Mouse (Mus musculus) adrenal gland, postnatal 14 days (tissue): ENCODE data around the gene Zfp27. TPM values are rescaled to one million over a fixed set of nuclear protein-coding genes. Genes with fewer than 3 reads are reported as not detected.

ENCODE experiments used
- DNase-seq: peaks from one replicate; pipeline ENCODE4 v3.0.0; 2021; ENCODE audit warnings: mixed read lengths
- long read RNA-seq, 2 experiments: library from polyadenylated mRNA; stranded (forward); transcript quantifications; one replicate each; pipeline ENCODE4 v2.0.0; 2021
- total RNA-seq: library from RNA; stranded (reverse); gene quantifications from 2 replicates; pipeline ENCODE4 v1.2.3, GENCODE M21; 2021

Zfp27 gene
- 11.9 and 12.2 TPM in 2 replicates for total RNA-seq
- long read RNA-seq, experiment 1, transcript Zfp27-201 (5 exons, 3,150 nt): major isoform, 5 of 14 reads
- long read RNA-seq, experiment 1, partial matches to known transcripts: 0 of 14 reads
- long read RNA-seq, experiment 1, other reads (novel, unspliced or antisense): 9 of 14 reads
- long read RNA-seq, experiment 2, partial matches to known transcripts: 0 of 6 reads
- long read RNA-seq, experiment 2, other reads (novel, unspliced or antisense): 2 of 6 reads

GRCm38 (mm10) chr7:29905966-29906681 is at the start of gene Zfp27:
TSS of gene Zfp27 (minus strand) at chr7:29906572.
- peak; percentile 65 for DNase-seq

- peak; percentile 67 for DNase-seq
Measured at GRCm38 (mm10) chr7:29954731-29955130, 48.4 kb upstream of the Zfp27 start.

DNA sequence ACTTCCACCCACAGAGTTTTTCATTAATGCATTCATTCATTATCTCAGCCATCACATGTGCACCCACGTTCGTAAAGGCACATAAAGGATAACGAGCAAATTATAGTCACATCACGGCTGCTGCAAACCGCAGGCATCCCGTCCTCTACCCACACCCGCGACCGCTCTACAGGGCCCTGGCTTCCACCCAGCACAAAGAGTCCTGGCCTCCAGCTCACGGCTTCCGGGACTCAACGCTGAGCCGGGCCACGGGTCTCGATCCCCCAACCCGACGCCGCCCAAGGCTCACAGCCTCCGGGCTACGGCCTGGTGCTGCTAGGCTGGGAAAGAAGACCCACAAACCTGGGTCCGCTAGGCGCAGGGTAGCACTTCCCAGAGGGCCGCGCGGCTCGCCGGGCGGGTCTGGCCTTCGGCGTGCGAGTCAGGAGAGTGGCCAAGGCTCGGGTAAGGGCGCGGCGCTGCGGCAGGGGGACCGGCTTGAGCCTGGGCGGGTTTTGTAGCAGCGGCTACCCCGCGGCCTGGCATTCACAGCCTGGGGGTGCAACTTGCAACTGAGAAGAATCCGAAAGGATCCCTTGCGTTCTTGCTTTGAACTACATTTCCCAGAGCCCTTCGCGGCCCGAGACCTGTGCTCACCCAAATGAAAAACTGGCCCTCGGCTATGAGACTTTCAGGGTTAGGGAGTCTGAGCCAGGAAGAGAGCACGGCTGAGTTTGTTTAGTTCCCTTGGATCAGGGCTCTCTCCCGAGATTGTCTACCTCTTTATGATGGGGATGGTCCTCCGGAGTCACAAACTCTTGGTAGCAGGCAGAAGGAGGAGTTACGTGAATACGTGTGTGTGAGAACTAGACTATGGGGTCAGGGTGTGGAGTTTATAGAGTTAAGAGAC is 47.4 kb upstream of the Zfp27 start, which contains the start of gene Zfp74:
Gene Zfp74 (minus strand): TSS at position 577 of the 889 bp plus-strand sequence.
- DNase-seq: peak; percentile 89

DNA sequence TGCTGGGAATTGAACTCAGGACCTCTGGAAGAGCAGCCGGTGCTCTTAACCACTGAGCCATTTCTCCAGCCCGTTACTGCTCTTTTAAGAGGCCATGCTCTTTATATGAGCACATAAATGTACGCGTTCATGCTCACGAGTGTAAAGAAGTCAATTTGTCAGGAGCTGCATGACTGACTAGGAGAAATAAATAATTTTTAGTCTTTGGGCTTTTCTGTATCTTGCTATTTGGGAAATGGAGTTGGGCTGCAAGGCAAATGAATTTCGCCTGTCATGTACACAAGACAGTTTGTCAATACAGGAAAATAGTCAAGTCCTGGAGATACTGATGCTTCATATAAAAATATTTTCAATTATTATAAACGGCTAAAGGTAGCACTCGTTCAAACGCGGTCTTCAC is 46.7 kb upstream of the Zfp27 start:
- DNase-seq: no peak

GRCm38 (mm10) chr7:29944201-29944600 is 37.8 kb upstream of the Zfp27 start:
- no peak for DNase-seq

DNA sequence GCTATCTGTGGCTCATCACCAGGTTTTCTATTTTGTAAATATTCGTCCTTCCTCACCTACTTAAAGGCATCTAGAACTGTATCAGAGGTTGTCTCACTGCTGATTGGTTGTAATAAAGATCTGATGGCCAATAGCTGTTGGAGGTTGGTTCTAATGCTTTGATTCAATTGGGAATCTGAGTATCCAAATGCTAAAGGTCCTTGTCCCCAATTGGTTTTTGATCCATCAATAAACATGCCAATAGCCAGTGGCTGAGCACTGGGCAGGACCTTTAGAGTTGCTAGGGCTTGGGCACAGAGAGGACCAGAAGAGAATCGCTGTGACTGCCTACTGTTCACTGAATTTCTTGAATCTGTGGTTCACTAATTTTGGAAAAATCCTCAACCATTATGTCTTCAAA is 37.3 kb upstream of the Zfp27 start:
- no peak for DNase-seq

DNA sequence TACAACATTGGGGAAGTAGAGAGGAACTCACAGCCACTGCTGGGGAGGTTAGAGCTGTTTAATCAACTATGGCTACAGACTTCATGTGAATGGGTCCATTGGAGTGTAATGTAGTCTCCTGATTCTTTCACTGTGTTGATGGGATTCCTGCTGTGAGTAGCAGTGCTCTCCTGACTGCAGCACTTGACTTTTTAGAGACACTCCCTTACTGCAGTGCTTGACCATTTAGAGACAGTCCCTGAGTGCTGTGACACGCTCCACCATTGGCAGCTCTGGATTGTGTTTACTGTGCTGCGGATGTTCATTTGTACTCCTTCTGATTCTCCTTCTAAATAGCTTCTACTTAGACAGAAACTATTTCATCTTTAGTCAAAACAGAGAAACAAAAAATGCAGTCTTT is 36.4 kb upstream of the Zfp27 start:
- no peak for DNase-seq

- no peak for DNase-seq
Measured at GRCm38 (mm10) chr7:29941027-29941426, 34.7 kb upstream of the Zfp27 start.

GRCm38 (mm10) chr7:29938856-29939255 is 32.5 kb upstream of the Zfp27 start:
- no peak for DNase-seq

DNA sequence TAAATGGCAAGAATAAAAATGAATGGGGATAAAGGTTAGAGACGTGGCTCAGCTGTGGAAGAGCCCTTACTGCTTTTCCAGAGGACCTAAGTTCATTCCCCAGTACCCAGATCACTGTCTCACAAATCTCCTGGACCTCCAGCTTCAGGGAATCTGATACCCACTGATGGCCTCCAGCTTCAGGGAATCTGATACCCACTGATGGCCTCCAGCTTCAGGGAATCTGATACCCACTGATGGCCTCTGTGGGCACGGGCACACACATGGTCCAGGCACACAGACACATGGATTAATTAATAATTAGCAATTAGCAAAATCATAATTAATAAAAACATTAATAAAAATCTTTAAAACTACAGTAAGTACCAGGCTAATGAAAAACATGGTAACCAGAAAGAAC is 16.4 kb upstream of the Zfp27 start:
- DNase-seq: no peak

DNA sequence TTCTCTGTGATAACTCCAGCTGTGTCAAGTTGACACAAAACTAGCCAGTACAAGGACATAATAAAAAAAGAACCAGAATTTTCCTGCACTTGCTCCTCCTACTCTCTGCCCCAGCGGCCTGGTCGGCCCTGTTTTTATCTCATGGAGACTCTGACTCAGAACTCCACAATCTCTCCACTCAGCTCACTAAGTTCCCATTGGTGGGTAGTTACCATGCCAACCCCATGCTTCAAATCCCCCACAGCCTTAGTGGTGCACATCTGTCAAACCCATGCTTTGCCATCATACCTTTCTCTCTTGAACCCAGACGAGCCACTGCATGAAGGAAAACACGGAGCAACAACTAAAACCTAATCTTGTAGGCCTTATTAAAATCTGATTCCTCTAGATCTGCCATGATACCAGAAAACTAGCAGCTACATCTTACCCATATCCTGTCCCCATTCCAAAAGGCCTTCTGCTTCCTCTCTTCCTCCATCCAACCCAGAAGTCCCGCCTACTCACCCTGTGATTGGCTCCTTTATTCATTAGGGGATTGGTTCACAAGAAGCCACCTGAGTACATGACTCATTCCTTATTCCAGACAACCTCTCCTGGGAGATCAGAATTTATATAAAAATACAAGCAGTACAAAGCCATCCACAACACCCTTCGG is 15.2 kb upstream of the Zfp27 start:
- DNase-seq: peak; percentile 23

GRCm38 (mm10) chr7:29918062-29918453 is 11.7 kb upstream of the Zfp27 start:
- DNase-seq: no peak

DNA sequence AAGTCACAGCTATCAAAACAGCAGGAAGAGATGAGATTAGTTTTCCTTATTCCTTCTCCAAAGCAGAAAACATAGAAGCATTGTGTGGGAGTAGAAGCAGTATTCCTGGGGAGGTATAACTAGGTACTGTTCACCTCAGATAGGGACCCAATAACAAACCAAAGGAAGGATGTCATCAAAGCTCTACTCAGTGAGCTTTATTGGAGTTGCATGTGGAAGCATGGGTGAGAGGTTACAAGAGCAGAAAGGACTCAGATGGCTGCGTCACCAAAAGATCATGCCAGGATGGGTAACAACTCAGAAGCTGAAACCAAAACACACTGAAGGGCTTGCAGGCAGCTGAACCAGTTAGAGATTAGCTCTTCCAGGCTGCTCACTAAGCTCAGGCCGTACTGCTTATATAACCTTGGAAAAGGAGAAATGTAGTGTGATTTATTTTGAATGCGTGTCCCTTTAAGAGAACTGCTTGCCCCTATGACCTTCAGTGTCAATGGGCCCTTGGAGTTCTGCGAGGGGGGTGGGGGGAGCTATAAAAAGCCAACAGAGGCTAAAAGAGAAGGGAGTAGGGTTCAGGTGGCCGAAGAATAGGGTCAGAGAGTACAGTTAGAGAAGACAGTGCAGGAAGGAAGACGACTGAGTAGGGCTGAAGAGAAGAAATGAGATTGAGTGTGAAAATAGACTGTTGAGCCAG is 11.1 kb upstream of the Zfp27 start:
- DNase-seq: no peak

DNA sequence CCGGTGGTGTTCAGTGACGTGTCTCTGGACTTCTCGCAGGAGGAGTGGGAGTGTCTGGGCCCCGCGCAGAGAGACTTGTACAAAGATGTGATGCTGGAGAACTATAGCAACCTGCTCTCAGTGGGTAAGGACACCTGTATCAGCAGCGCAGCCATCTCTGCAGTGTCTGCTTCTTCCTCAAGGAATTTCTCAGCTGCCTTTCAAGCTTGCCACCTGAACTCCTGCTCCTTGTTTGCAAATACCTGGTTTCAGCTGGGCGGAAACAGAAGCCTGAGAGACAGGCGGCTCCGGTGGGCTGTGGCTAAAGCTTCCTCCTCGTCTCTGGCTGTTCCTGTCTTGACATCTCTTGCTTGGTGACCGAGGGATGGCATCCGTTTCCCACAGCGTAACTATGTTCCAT is 5.8 kb upstream of the Zfp27 start:
- DNase-seq: no peak

GRCm38 (mm10) chr7:29910252-29910651 is 3.9 kb upstream of the Zfp27 start:
- no peak for DNase-seq

GRCm38 (mm10) chr7:29908130-29908950 is 2.0 kb upstream of the Zfp27 start, which contains the start of gene Zfp383:
TSS of gene Zfp383 (plus strand) at chr7:29908223.
- peak; percentile 88 for DNase-seq

GRCm38 (mm10) chr7:29907206-29907605 is 834 bp upstream of the Zfp27 start:
- no peak for DNase-seq

GRCm38 (mm10) chr7:29906682-29907058 is 298 bp upstream of the Zfp27 start:
- no peak for DNase-seq

GRCm38 (mm10) chr7:29904101-29904500 is 2.3 kb downstream of the Zfp27 start:
- DNase-seq: no peak

DNA sequence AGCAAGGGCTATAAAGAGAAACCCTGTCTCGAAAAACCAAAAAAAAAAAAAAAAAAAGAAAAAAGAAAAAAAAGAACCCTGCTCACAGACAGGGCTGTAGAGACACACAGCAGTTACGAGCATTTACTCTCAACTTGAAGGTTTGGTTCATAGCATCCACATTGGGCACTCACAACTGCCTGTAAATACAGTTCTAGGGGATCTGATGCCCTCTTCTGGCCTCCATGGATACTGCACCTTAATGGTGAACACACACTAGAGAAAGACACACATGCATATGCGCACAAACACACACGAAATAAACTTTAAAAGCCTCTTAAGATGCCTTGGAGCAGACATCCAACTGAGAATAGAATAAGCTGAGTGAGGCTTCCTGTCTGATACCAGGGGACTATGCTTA is 8.0 kb downstream of the Zfp27 start:
- DNase-seq: no peak

GRCm38 (mm10) chr7:29892756-29893155 is 13.6 kb downstream of the Zfp27 start:
- DNase-seq: no peak
